Mouse (Mus musculus) intestine, postnatal 0 days (tissue): Measurements from ENCODE around the gene Agr2. TPM values are rescaled to one million over a fixed set of nuclear protein-coding genes. Genes with fewer than 3 reads are reported as not detected.

Experiments used
- ATAC-seq: fragments of 200-750 bp; cut with Nextera tagmentation; 2 replicates; pipeline ENCODE4 v1.8.0; 2017; ENCODE audit warnings: mild to moderate bottlenecking, moderate TSS enrichment, moderate library complexity
- H3K27ac ChIP-seq: fragments of 300-500 bp; sonication (generic); 2 replicates; pipeline ENCODE4 v1.5.1; 2014; ENCODE audit warnings: mild to moderate bottlenecking, low read depth, low read length, moderate library complexity
- H3K27me3 ChIP-seq: fragments of 300-500 bp; sonication (generic); replicated peaks from 2 replicates; pipeline ENCODE4 v1.6.1; 2014; ENCODE audit warnings: low read length, mixed read lengths; ENCODE audit not compliant: control insufficient read depth, insufficient read depth
- H3K36me3 ChIP-seq: fragments of 300-500 bp; sonication (generic); 2 replicates; pipeline ENCODE4 v1.6.1; 2014; ENCODE audit warnings: mild to moderate bottlenecking, moderate library complexity; ENCODE audit not compliant: control insufficient read depth, insufficient read depth
- H3K4me1 ChIP-seq: fragments of 300-500 bp; sonication (generic); replicated peaks from 2 replicates; pipeline ENCODE4 v1.6.1; 2014; ENCODE audit warnings: antibody characterized with exemption, low read length, mixed read lengths; ENCODE audit not compliant: control insufficient read depth, insufficient read depth
- H3K4me2 ChIP-seq: fragments of 300-500 bp; sonication (generic); replicated peaks from 2 replicates; pipeline ENCODE4 v1.6.1; 2014; ENCODE audit warnings: low read depth, mild to moderate bottlenecking, moderate library complexity
- H3K4me3 ChIP-seq: fragments of 300-500 bp; sonication (generic); 2 replicates; pipeline ENCODE4 v1.5.1; 2014; ENCODE audit warnings: low read depth, low read length
- H3K9ac ChIP-seq: fragments of 300-500 bp; sonication (generic); 2 replicates; pipeline ENCODE4 v1.6.1; 2014; ENCODE audit warnings: mild to moderate bottlenecking, low read depth, low read length
- H3K9me3 ChIP-seq: fragments of 300-500 bp; sonication (generic); 2 replicates; pipeline ENCODE4 v1.6.1; 2016; ENCODE audit warnings: mixed run types; ENCODE audit not compliant: control insufficient read depth
- CTCF ChIP-seq: sonication (generic); IDR thresholded peaks from 2 replicates; pipeline ENCODE4 v1.5.1; 2016; ENCODE audit warnings: low read depth, mild to moderate bottlenecking, control low read depth, antibody characterized with exemption, moderate library complexity
- WGBS: fragments of 180-500 bp; shearing (Covaris S2); extraction: QIAGEN DNeasy Blood & Tissue Kit; methylation state at CpG from one replicate; pipeline ENCODE4 v1.1.7; 2014; 5-methylcytosine and 5-hydroxymethylcytosine counted together
- polyA plus RNA-seq: library from polyadenylated mRNA; unstranded; fragments of >200 nt; fragmentation: Nextera tagmentation; extraction: Ambion mirVana; gene quantifications from 2 replicates; pipeline ENCODE4 v1.2.1, GENCODE M21; 2015

The Agr2 gene
- polyA plus RNA-seq, 1 experiment from 2014 or later: 502 TPM

DNA sequence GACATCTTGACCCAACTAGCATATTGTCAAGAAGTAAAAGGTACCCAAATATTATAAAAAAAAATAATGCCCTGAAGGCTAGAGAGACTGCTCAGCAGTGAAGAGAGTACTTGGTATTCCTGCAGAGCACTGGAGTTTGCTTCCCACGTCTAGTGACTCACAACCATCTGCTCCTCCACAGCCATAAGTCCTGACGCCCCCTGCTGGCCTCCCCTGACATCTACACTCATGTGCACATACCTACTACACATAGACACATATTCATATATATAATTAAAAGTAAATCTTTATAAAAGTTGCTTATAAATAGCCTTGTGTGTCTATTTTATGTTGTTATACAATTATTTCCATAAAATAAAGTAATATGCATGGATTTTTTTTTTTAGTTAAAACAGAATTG, 25.1 kb downstream of the Agr2 start:
- 85% methylated on average over 2 of the region's 2 CpGs for WGBS
- Histone ChIP-seq H3K9me3 (no peaks in the 10 kb centered on the region), H3K4me1 (no peaks in the 10 kb centered on the region), H3K27me3 (no peaks in the 10 kb centered on the region), H3K9ac (no peak overlapping the region), H3K27ac (no peak overlapping the region), H3K4me2 (no peak overlapping the region), H3K36me3 (peaks cover 19% of the 10 kb centered on the region), H3K4me3 (no peak overlapping the region)
- TF ChIP-seq CTCF: peak; percentile 33
- ATAC-seq: no peak

DNA sequence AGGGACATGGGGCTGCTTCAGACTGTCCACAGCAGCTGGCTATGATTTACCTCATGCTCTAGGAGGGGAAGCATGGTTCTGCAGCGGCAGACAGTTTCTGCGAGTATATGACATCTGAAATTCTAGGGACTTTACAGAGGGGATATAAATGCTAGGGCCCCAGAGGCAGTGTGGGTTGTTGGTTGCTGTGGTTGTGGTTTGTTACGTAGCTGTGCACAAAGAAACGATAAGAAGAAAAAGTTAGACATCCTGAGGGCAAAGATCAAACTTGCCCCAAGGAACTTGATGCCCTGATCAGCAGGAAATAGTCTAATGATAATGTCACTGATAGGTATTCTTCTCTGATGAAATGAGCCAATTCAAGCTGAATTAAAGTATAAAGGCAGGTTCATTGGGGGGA, 26.9 kb downstream of the Agr2 start:
- Histone ChIP-seq H3K4me1 (no peaks in the 10 kb centered on the region; the same call in 1 of the 2 replicates), H3K27ac (peak overlapping the region; percentile 21; the same call in 1 of the 2 replicates), H3K9me3 (no peaks in the 10 kb centered on the region), H3K4me3 (no peak overlapping the region), H3K4me2 (no peak overlapping the region), H3K27me3 (no peaks in the 10 kb centered on the region), H3K9ac (no peak overlapping the region), H3K36me3 (peaks cover 19% of the 10 kb centered on the region)
- no peak for TF ChIP-seq CTCF
- peak; percentile 44 for ATAC-seq
- 63% methylated on average over 4 of the region's 4 CpGs for WGBS

DNA sequence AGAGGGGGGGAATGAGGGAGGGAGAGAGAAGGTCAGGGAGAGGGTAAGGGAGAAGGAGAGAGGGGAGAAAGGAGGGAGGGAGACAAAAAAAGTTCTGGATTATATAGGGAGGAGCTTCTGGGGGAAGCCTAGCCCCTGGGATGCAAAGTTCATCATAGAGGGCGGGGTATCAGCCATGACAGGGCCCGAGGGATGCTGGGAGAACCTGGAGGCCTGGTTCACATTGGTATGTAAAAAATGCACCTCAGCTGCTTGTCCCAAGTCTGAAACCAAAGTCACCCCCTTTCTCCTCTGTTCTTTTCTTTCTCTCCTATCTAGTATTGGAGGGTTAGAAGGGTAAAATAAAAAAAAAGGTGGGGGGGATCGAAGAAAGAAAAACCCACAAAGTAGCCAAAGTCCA, 27.4 kb downstream of the Agr2 start:
- Histone ChIP-seq H3K4me2 (no peak overlapping the region), H3K9me3 (no peaks in the 10 kb centered on the region), H3K27me3 (no peaks in the 10 kb centered on the region), H3K4me3 (no peak overlapping the region), H3K27ac (no peak overlapping the region), H3K36me3 (peaks cover 19% of the 10 kb centered on the region), H3K9ac (no peak overlapping the region), H3K4me1 (no peaks in the 10 kb centered on the region; the same call in 1 of the 2 replicates)
- no peak for TF ChIP-seq CTCF
- peak; percentile 32; the same call in 1 of the 2 replicates for ATAC-seq
- WGBS: 78% methylated on average over 3 of the region's 3 CpGs

DNA sequence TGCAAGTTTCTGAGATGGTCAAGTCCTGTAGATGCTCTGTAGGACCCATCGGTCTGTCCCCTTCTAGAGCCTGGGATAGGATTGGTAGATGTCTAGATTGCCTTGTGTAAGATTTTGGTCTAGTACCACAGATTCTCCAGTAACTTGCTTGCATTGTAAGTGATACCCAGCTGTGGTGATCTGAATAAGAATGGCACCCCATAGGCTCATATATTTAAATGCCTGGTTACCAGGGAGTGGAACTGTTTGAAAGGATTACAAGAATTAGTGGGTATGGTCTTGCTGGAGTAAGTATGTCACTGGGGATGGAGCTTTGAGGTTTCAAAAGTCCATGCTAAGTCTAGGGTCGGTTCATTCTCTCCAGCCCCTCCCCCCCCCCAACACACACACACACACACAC, 28.0 kb downstream of the Agr2 start:
- WGBS: 92% methylated on average over 2 of the region's 2 CpGs
- H3K4me3 ChIP-seq: no peak overlapping the region
- ATAC-seq: no peak
- H3K27ac ChIP-seq: no peak overlapping the region
- no peaks in the 10 kb centered on the region for H3K9me3 ChIP-seq
- H3K36me3 ChIP-seq: peaks cover 16% of the 10 kb centered on the region
- no peaks in the 10 kb centered on the region for H3K27me3 ChIP-seq
- no peak overlapping the region for H3K9ac ChIP-seq
- H3K4me2 ChIP-seq: no peak overlapping the region
- no peaks in the 10 kb centered on the region; the same call in 1 of the 2 replicates for H3K4me1 ChIP-seq
- TF ChIP-seq CTCF: no peak

DNA sequence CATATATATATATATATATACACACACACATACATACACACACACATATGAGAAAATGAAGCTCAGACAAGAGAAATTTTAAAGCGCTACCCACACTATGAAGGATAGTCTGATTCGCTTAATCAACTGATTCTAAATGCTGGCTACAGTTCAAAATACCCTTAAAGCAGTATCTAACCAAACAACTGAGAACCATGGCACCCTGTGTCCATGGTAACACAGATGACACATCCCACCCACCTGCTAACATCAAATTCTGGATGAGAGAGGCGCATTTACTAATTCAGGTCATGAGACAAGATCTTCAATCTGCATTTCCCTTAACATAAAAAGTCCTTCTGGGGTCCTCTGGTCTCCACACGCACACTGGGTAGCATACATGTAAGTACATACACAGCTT, 33.4 kb downstream of the Agr2 start:
- Histone ChIP-seq H3K27me3 (no peaks in the 10 kb centered on the region), H3K27ac (no peak overlapping the region), H3K4me3 (no peak overlapping the region), H3K36me3 (no peaks in the 10 kb centered on the region), H3K4me2 (no peak overlapping the region), H3K9ac (no peak overlapping the region), H3K4me1 (peaks cover 3% of the 10 kb centered on the region; the same call in 1 of the 2 replicates), H3K9me3 (no peaks in the 10 kb centered on the region)
- ATAC-seq: no peak
- TF ChIP-seq CTCF: no peak
- WGBS: 94% methylated on average over 4 of the region's 4 CpGs

DNA sequence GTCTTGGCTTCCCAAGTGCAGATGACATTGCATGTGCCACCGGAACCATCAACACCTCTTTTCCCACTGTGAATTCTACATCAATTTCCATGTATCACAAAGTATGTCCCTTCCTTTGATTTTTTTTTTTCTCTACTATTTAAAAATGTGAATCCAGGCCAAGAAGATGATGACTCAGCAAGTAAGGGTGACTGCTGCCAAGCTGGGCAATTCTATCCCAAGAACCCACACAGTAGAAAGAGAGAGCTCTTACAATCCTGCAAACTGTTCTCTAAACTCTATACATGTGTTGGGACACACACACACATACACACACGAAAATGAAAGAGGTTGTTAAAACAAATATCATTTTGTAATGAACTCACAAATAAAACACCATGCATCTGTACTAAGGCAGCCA, 34.5 kb downstream of the Agr2 start:
- H3K27ac ChIP-seq: no peak overlapping the region
- no peaks in the 10 kb centered on the region for H3K36me3 ChIP-seq
- TF ChIP-seq CTCF: no peak
- H3K4me2 ChIP-seq: no peak overlapping the region
- H3K4me3 ChIP-seq: no peak overlapping the region
- no peaks in the 10 kb centered on the region for H3K27me3 ChIP-seq
- WGBS: 86% methylated on average over 2 of the region's 2 CpGs
- no peak overlapping the region for H3K9ac ChIP-seq
- no peaks in the 10 kb centered on the region for H3K9me3 ChIP-seq
- H3K4me1 ChIP-seq: peaks cover 3% of the 10 kb centered on the region; the same call in 1 of the 2 replicates
- ATAC-seq: no peak
